Mouse (Mus musculus): ENCODE results near the gene Dcaf6.

DNA sequence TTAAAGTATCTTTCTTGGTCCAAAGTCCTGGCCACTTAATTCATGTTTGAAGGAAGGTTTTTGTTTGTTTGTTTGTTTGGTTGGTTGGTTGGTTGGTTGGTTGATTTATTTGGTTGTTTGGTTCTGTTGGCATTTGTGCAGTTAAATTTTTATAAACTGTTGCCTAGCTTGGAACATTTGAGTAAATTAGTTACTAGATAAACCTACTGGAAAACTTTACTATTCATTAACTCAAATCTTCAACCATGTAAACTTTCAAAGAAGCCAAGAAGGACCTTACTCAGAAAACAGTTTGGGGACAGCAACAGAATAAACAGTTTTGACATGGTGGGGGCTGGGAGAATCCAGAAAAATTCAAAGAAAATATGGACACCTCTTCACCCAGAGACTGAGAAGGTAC, 8.7 kb upstream of the Dcaf6 start:
- no peak for TF ChIP-seq CTCF (conservative IDR thresholded peaks at IDR 0.05; ENCODE audit: insufficient read depth, insufficient read length, low read depth, low read length)
- TF ChIP-seq POLR2A (IDR thresholded peaks at IDR 0.05; ENCODE audit: low read depth, low read length), result no peak

All from kidney, adult 2 months (tissue).